Mouse (Mus musculus): ENCODE results near the gene Ccdc54. TPM values are rescaled to one million over a fixed set of nuclear protein-coding genes. Genes with fewer than 3 reads are reported as not detected.

The Ccdc54 gene
- not detected in 2 replicates for polyA plus RNA-seq (2012)

- TF ChIP-seq GATA1 (IDR thresholded peaks at IDR 0.05; ENCODE audit: low read length): no peak
Measured at GRCm38 (mm10) chr16:50591054-50591453, at the start of gene Ccdc54. TSS of gene Ccdc54 (minus strand) at chr16:50591154.

DNA sequence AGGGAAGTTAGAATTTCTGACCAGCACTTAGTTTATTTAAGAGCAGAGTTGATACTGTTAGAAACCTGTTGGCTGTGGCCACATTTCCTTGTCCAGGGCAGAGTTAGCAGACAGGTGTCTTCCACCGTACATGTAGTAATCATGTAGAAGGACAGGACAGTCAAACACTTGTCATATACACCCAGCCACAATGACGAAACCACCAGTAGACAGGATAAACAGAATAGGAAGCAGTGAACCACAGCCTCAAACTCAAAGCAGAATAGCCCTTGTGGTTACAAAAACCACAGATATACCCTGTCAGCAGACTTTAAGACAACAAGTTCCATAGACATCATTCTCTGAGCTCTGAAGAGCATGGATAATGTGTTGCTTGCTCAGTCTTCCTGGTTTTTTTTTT lies 41.6 kb upstream of the Ccdc54 start:
- TF ChIP-seq GATA1 (IDR thresholded peaks at IDR 0.05; ENCODE audit: low read length): no peak

GRCm38 (mm10) chr16:50615569-50615968 lies 24.6 kb upstream of the Ccdc54 start:
- no peak for TF ChIP-seq GATA1 (IDR thresholded peaks at IDR 0.05; ENCODE audit: low read length)

GRCm38 (mm10) chr16:50612944-50613343 lies 22.0 kb upstream of the Ccdc54 start:
- no peak for TF ChIP-seq GATA1 (IDR thresholded peaks at IDR 0.05; ENCODE audit: low read length)

- no peak for TF ChIP-seq GATA1 (IDR thresholded peaks at IDR 0.05; ENCODE audit: low read length)
Measured at GRCm38 (mm10) chr16:50610580-50610979, 19.6 kb upstream of the Ccdc54 start.

GRCm38 (mm10) chr16:50607776-50608562 lies 17.0 kb upstream of the Ccdc54 start:
- TF ChIP-seq GATA1 (IDR thresholded peaks at IDR 0.05; ENCODE audit: low read length): no peak

DNA sequence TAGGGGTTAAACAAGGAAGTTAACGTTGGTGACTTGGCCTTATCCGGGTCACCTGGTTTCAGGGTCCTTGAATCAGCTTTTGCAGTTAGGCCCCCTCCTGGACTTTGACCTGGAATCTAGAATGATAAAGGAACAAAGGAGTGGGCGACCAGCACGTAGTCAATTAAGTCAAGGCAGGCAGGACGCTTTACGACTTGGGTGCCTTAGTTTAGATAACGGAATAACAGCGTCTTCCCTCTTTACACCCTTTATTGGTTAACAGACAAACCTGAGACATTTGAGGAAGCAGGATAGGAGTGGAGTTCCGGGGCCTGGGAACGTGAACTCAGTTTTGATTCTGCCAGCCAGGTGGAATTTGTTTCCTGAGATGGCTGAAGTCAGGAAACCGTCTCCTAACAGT lies 13.9 kb upstream of the Ccdc54 start:
- TF ChIP-seq GATA1 (IDR thresholded peaks at IDR 0.05; ENCODE audit: low read length): no peak

DNA sequence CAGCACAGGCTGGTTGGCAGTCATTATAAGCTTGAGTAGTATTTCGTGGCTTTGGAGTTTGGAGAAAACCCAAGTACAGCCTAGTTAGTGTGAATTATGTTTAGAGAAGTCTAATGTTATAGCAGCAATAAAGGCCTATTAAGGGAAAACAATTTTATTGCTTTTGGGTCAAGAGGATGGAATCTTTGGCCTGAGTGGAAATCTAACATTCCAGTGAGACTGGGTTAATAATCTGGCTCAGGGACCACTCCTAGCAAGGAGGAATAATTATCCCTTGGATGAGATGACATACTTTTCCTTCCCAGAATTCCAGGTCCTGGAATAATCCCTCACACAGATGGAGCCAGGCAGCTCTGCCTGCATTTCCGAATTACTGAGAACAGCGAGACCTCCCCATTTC lies 11.0 kb upstream of the Ccdc54 start:
- no peak for TF ChIP-seq GATA1 (IDR thresholded peaks at IDR 0.05; ENCODE audit: low read length)

DNA sequence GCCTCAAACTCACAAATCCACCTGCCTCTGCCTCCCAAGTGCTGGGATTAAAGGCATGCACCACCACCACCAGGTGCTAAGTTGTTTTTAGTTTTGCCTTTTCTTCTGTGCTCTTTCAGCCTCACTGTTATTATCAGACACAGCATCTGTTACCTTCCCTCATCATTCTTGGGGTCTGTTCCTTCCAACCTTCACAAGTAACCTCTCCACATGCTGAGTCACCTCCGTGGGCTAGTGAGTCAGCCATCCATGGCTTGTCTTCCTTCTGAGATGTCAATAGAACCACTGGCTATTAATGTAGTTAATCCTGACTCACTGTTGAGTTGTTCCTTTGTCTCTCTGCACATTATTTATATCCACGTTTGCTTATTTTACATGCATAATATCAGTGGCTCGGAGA lies 9.7 kb upstream of the Ccdc54 start:
- no peak for TF ChIP-seq GATA1 (IDR thresholded peaks at IDR 0.05; ENCODE audit: low read length)

- TF ChIP-seq GATA1 (IDR thresholded peaks at IDR 0.05; ENCODE audit: low read length): no peak
Measured at GRCm38 (mm10) chr16:50596679-50597078, 5.7 kb upstream of the Ccdc54 start.

DNA sequence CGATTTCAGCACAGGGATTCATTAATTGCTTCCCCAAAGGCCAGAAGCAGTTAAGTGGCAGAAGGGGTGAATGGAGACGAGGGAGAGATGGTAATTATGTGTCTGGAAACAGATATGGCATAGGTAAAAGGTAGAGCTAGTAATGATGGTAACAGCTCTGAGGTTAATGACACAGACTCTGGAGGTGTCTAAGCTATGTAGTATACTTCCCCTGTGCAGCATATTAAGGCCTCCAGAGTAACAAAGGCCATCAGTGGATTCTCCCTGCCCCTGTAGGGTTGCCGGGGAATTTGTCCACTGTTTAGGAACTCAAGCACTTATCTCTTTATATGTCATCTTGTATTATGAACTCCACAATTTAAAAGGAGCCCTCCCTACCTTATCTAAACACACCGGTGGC lies 5.2 kb upstream of the Ccdc54 start:
- TF ChIP-seq GATA1 (IDR thresholded peaks at IDR 0.05; ENCODE audit: low read length): no peak

DNA sequence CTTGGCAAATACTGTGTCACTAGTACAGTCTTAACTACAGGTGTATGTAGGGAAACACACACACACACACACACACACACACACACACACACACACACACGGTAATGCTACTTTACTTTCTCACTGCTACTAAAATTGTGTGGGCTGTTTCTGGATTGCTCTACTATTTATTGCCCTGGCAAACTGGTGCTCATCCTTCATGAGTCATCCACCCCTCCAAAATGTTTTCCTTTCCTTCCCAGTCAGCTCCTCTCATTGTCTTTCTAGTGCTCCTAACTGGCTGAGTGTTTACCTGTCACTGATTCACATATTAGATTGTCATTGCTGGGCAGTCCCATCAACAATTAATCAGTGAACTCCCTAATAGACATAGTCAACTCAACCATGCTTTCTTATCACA lies 3.9 kb upstream of the Ccdc54 start:
- no peak for TF ChIP-seq GATA1 (IDR thresholded peaks at IDR 0.05; ENCODE audit: low read length)

- TF ChIP-seq GATA1 (IDR thresholded peaks at IDR 0.05; ENCODE audit: low read length): no peak
Measured at GRCm38 (mm10) chr16:50593361-50593760, 2.4 kb upstream of the Ccdc54 start.

DNA sequence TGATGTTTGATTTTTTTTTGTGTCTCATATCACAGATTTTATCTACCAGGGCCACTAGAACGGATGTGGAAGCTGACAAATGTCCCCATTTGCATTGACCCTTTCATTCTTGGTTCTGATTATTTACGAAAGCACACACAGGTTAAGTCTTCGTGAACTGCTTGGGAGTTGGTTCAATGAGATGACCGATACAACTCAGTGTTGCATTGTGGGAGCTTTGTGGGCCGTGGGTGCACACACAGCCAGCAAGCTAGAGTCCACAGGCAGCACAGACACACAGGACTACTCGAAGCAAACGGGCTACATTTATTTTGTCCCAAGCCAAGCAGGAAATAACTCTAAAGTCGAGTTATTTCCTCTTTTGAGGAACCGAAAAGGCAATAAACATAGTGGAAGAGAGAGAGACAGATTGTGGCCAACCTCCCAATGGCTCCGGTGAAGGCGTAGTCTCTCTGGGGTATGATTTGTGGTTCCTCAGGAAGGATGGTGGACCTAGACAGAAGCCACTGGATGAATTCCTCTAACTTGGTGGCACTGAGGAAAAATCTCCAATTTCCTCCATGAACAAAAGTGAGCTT lies 1.3 kb downstream of the Ccdc54 start:
- TF ChIP-seq GATA1 (IDR thresholded peaks at IDR 0.05; ENCODE audit: low read length): no peak

GRCm38 (mm10) chr16:50588191-50588590 lies 2.8 kb downstream of the Ccdc54 start:
- TF ChIP-seq GATA1 (IDR thresholded peaks at IDR 0.05; ENCODE audit: low read length): no peak

DNA sequence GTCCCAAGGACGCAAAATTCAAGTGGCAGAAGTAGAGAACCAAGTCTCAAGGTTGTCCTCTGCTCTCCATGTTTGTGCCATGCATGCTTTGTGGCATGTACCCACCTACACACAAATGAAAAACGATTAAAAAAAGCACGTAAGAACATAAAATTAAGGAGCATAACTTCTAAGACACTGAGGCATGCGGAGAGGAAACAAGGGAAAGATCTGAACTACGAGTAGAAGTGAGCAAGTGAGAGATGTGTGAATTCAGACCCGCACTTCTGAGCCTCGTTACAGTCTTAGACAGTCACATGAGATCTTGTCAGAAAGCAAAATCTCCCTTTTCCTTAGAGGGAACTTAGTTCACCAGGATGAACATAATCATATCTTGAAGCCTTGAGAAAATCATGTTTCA lies 3.8 kb downstream of the Ccdc54 start:
- TF ChIP-seq GATA1 (IDR thresholded peaks at IDR 0.05; ENCODE audit: low read length): no peak

DNA sequence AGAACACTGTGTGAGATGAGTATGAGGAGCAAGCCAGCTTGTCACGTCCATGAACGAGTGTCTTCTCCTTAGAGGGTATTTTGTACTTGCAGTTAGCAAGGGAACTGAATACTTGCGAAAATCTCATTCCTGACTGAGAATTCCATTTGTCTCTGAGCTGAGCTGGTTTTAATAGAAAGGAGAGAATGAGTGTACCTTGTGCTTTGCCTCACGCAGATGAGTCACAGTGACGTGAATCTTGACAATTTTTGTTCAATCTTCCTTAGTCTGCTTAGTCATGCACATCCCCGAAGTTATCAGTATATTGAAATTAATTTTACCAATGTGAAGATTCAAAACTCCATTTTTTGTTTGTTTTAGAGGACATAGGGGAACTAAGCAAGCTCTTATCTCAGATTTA lies 12.6 kb downstream of the Ccdc54 start:
- no peak for TF ChIP-seq GATA1 (IDR thresholded peaks at IDR 0.05; ENCODE audit: low read length)
